Mouse (Mus musculus): Measurements from ENCODE around the gene Snrpa1.

DNA sequence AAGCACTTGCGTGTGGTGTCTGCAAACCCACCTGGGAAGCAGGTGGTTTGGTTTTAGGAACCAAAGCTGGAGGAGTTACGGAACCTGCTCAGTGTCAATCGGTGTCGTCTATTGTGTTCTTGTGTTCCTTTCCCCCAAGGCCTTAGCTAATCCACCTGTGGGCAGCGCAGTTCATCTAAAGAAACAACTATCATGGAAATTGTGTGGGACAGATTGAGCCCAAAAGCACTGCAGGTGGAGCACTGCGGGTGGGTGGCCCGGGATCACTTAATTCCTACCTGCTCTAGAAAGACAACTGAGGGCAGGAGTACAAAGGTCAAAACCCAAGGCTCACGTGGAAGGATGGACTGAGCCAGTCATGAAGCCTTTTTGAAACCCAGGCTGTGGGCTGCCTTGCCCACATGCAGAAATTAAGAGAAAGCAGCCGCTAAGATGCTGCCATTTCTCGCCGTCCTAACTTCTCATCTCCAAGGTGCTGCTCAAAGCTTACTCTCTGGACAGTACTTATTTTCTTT, 31.9 kb downstream of the Snrpa1 start:
- TF ChIP-seq CTCF (IDR thresholded peaks at IDR 0.05) (no peak), EP300 (IDR thresholded peaks at IDR 0.05) (no peak)
